Mouse (Mus musculus) CH12.LX (cell line): Measurements from ENCODE around the gene Kifc5b. TPM values are rescaled to one million over a fixed set of nuclear protein-coding genes. Genes with fewer than 3 reads are reported as not detected.

Source experiments
- DNase-seq: peaks from one replicate; pipeline ENCODE4 v3.0.0-alpha.2; 2013; ENCODE audit errors: extremely low read depth
- H3K27ac ChIP-seq: 2 replicates; pipeline ENCODE4 v1.5.1; 2012; ENCODE audit warnings: low read depth, mild to moderate bottlenecking, control low read depth, moderate library complexity; ENCODE audit not compliant: insufficient read depth
- H3K27me3 ChIP-seq: replicated peaks from 2 replicates; pipeline ENCODE3; 2012; ENCODE audit warnings: inconsistent platforms
- H3K36me3 ChIP-seq, 2 experiments: replicated peaks in 1 of 2; 2 replicates each; pipeline versions ENCODE3 to v1.6.1; 2012; ENCODE audit warnings: inconsistent platforms in 1 of 2, low read length in 1 of 2, mild to moderate bottlenecking in 1 of 2, mixed read lengths in 1 of 2, moderate library complexity in 1 of 2; ENCODE audit not compliant: control insufficient read depth in 1 of 2, insufficient read depth in 1 of 2
- H3K4me1 ChIP-seq, 2 experiments: 2 replicates each; pipeline ENCODE4 v1.6.1; 2012; ENCODE audit warnings: inconsistent platforms in 1 of 2, moderate library complexity in 1 of 2; ENCODE audit not compliant: insufficient read depth in 2 of 2, control insufficient read depth in 1 of 2
- H3K4me2 ChIP-seq: 2 replicates; pipeline ENCODE4 v1.6.1; 2012; ENCODE audit warnings: low read depth, mild to moderate bottlenecking, control low read depth; ENCODE audit not compliant: poor library complexity, insufficient read depth, severe bottlenecking
- H3K4me3 ChIP-seq, 3 experiments: fragments of 150-350 bp in 1 of 3; sonication (generic) in 1 of 3; replicated peaks in 1 of 3; 2 replicates each; pipeline versions ENCODE3 to v1.5.1; 2011 to 2012; ENCODE audit warnings: low read depth in 2 of 3, low read length in 2 of 3, mild to moderate bottlenecking in 2 of 3, moderate library complexity in 2 of 3, control low read depth in 1 of 3, improper control_type of control experiment in 1 of 3, inconsistent platforms in 1 of 3, mixed read lengths in 1 of 3; ENCODE audit not compliant: poor library complexity in 1 of 3
- H3K79me2 ChIP-seq: replicated peaks from 2 replicates; pipeline ENCODE4 v1.6.1; 2012; ENCODE audit warnings: mild to moderate bottlenecking, moderate library complexity; ENCODE audit not compliant: control insufficient read depth, poor library complexity, insufficient read depth, severe bottlenecking; ENCODE audit errors: extremely low read depth
- H3K9ac ChIP-seq: 2 replicates; pipeline ENCODE4 v1.6.1; 2012; ENCODE audit warnings: low read depth, mild to moderate bottlenecking, control low read depth, moderate library complexity; ENCODE audit not compliant: insufficient read depth
- H3K9me3 ChIP-seq: replicated peaks from 2 replicates; pipeline ENCODE3; 2012; ENCODE audit warnings: low read length, inconsistent platforms, mixed read lengths
- BHLHE40 ChIP-seq: IDR thresholded peaks from 2 replicates; pipeline ENCODE4 v1.6.1; 2011; ENCODE audit warnings: mild to moderate bottlenecking, low read depth, low read length, improper control_type of control experiment
- CHD1 ChIP-seq: IDR thresholded peaks from 2 replicates; pipeline ENCODE4 v1.6.1; 2012; ENCODE audit warnings: low read depth, low read length, improper control_type of control experiment, inconsistent platforms
- CHD2 ChIP-seq: IDR thresholded peaks from 2 replicates; pipeline ENCODE4 v1.6.1; 2011; ENCODE audit warnings: low read length, improper control_type of control experiment
- CTCF ChIP-seq, 2 experiments: IDR thresholded peaks in 1 of 2; conservative IDR thresholded peaks in 1 of 2; 2 replicates each; pipeline ENCODE4 v1.5.1; 2011 to 2012; ENCODE audit warnings: low read depth in 2 of 2, low read length in 2 of 2, improper control_type of control experiment in 1 of 2, inconsistent platforms in 1 of 2, mild to moderate bottlenecking in 1 of 2, moderate library complexity in 1 of 2
- E2F4 ChIP-seq: IDR thresholded peaks from 2 replicates; pipeline ENCODE4 v1.6.1; 2011; ENCODE audit warnings: low read depth, low read length, improper control_type of control experiment; ENCODE audit not compliant: insufficient replicate concordance
- ELF1 ChIP-seq: IDR thresholded peaks from 2 replicates; pipeline ENCODE4 v1.6.1; 2014; ENCODE audit warnings: low read depth, mild to moderate bottlenecking, inconsistent platforms, low read length, improper control_type of control experiment
- EP300 ChIP-seq: IDR thresholded peaks from 2 replicates; pipeline ENCODE4 v1.6.1; 2011; ENCODE audit warnings: low read length, improper control_type of control experiment
- ETS1 ChIP-seq: conservative IDR thresholded peaks from 2 replicates; pipeline ENCODE4 v1.6.1; 2012; ENCODE audit warnings: low read depth, mild to moderate bottlenecking, inconsistent platforms, low read length, improper control_type of control experiment, moderate library complexity
- GABPA ChIP-seq: IDR thresholded peaks from 2 replicates; pipeline ENCODE4 v1.6.1; 2012; ENCODE audit warnings: low read depth, low read length, improper control_type of control experiment, inconsistent platforms; ENCODE audit not compliant: insufficient replicate concordance
- HCFC1 ChIP-seq: IDR thresholded peaks from 2 replicates; pipeline ENCODE4 v1.6.1; 2012; ENCODE audit warnings: low read depth, mild to moderate bottlenecking, inconsistent platforms, low read length, improper control_type of control experiment
- IRF4 ChIP-seq: IDR thresholded peaks from 2 replicates; pipeline ENCODE4 v1.6.1; 2014; ENCODE audit warnings: low read depth, mild to moderate bottlenecking, inconsistent platforms, low read length, improper control_type of control experiment
- JUN ChIP-seq: IDR thresholded peaks from 2 replicates; pipeline ENCODE4 v1.6.1; 2011; ENCODE audit warnings: low read depth, mild to moderate bottlenecking, low read length, improper control_type of control experiment, moderate library complexity; ENCODE audit not compliant: insufficient read depth
- JUND ChIP-seq: conservative IDR thresholded peaks from 2 replicates; pipeline ENCODE4 v1.6.1; 2011; ENCODE audit warnings: low read depth, low read length, improper control_type of control experiment
- KAT2A ChIP-seq: IDR thresholded peaks from 2 replicates; pipeline ENCODE4 v1.6.1; 2012; ENCODE audit warnings: low read length, improper control_type of control experiment, inconsistent platforms; ENCODE audit not compliant: insufficient replicate concordance
- MAFK ChIP-seq: IDR thresholded peaks from 2 replicates; pipeline ENCODE4 v1.6.1; 2011; ENCODE audit warnings: low read length, improper control_type of control experiment; ENCODE audit not compliant: insufficient replicate concordance
- MAX ChIP-seq: IDR thresholded peaks from 2 replicates; pipeline ENCODE4 v1.6.1; 2011; ENCODE audit warnings: low read length, improper control_type of control experiment
- MAZ ChIP-seq: IDR thresholded peaks from 2 replicates; pipeline ENCODE4 v1.6.1; 2012; ENCODE audit warnings: low read depth, mild to moderate bottlenecking, inconsistent platforms, low read length, improper control_type of control experiment, moderate library complexity
- NELFE ChIP-seq: IDR thresholded peaks from 2 replicates; pipeline ENCODE4 v1.6.1; 2011; ENCODE audit warnings: low read depth, low read length, improper control_type of control experiment
- PAX5 ChIP-seq: IDR thresholded peaks from 2 replicates; pipeline ENCODE4 v1.6.1; 2012; ENCODE audit warnings: low read length, inconsistent platforms, mixed read lengths
- POLR2A ChIP-seq: IDR thresholded peaks from 2 replicates; pipeline ENCODE4 v1.6.1; 2011; ENCODE audit warnings: low read depth, mild to moderate bottlenecking, improper control_type of control experiment, low read length
- POLR2AphosphoS2 ChIP-seq: IDR thresholded peaks from 2 replicates; pipeline ENCODE4 v1.6.1; 2011; ENCODE audit warnings: low read depth, low read length, improper control_type of control experiment
- RAD21 ChIP-seq: IDR thresholded peaks from 2 replicates; pipeline ENCODE4 v1.6.1; 2011; ENCODE audit warnings: low read depth, mild to moderate bottlenecking, low read length, improper control_type of control experiment, moderate library complexity
- RCOR1 ChIP-seq: conservative IDR thresholded peaks from 2 replicates; pipeline ENCODE4 v1.6.1; 2012; ENCODE audit warnings: low read depth, mild to moderate bottlenecking, inconsistent platforms, low read length, improper control_type of control experiment
- SIN3A ChIP-seq: IDR thresholded peaks from 2 replicates; pipeline ENCODE4 v1.6.1; 2012; ENCODE audit warnings: low read length, improper control_type of control experiment, inconsistent platforms
- SMC3 ChIP-seq: IDR thresholded peaks from 2 replicates; pipeline ENCODE4 v1.6.1; 2011; ENCODE audit warnings: low read depth, low read length, improper control_type of control experiment
- TBP ChIP-seq: conservative IDR thresholded peaks from 2 replicates; pipeline ENCODE4 v1.6.1; 2011; ENCODE audit warnings: low read depth, low read length, improper control_type of control experiment
- TCF12 ChIP-seq: IDR thresholded peaks from 2 replicates; pipeline ENCODE4 v1.6.1; 2014; ENCODE audit warnings: low read depth, mild to moderate bottlenecking, inconsistent platforms, low read length, improper control_type of control experiment
- UBTF ChIP-seq: IDR thresholded peaks from 2 replicates; pipeline ENCODE4 v1.6.1; 2012; ENCODE audit warnings: low read depth, mild to moderate bottlenecking, inconsistent platforms, low read length, improper control_type of control experiment, moderate library complexity
- USF1 ChIP-seq: IDR thresholded peaks from 2 replicates; pipeline ENCODE4 v1.6.1; 2014; ENCODE audit warnings: low read depth, mild to moderate bottlenecking, inconsistent platforms, low read length, improper control_type of control experiment
- USF2 ChIP-seq: conservative IDR thresholded peaks from 2 replicates; pipeline ENCODE4 v1.6.1; 2011; ENCODE audit warnings: low read depth, low read length, improper control_type of control experiment
- ZC3H11A ChIP-seq: IDR thresholded peaks from 2 replicates; pipeline ENCODE4 v1.6.1; 2012; ENCODE audit warnings: low read depth, mild to moderate bottlenecking, inconsistent platforms, low read length, improper control_type of control experiment
- ZKSCAN1 ChIP-seq: IDR thresholded peaks from 2 replicates; pipeline ENCODE4 v1.6.1; 2012; ENCODE audit warnings: low read depth, inconsistent platforms, low read length, improper control_type of control experiment, borderline replicate concordance
- ZMIZ1 ChIP-seq: IDR thresholded peaks from 2 replicates; pipeline ENCODE4 v1.6.1; 2012; ENCODE audit warnings: low read depth, mild to moderate bottlenecking, inconsistent platforms, low read length, improper control_type of control experiment
- ZNF384 ChIP-seq: IDR thresholded peaks from 2 replicates; pipeline ENCODE4 v1.6.1; 2012; ENCODE audit warnings: low read depth, low read length, improper control_type of control experiment, inconsistent platforms
- dilution Hi-C: fragments of 300-500 bp; cut with MboI; formaldehyde crosslinking; loops from 2 replicates; pipeline ENCODE4 v1.14.3; 2020; ENCODE audit warnings: low sequenced_read_pairs; ENCODE audit not compliant: extremely low pct_unique_long_range_greater_than_20kb, extremely low pct_ligation_motif_present
- in situ Hi-C: fragments of 300-500 bp; cut with MboI; formaldehyde crosslinking; loops from 3 replicates; pipeline ENCODE4 v1.14.3; 2019; ENCODE audit warnings: low sequenced_read_pairs, low pct_ligation_motif_present, low pct_unique_long_range_greater_than_20kb, mixed read lengths
- polyA plus RNA-seq: library from polyadenylated mRNA; unstranded; fragments of >175 nt; gene quantifications from 2 replicates; pipeline ENCODE4 v1.2.1, GENCODE M21; 2012; ENCODE audit warnings: low read depth; ENCODE audit not compliant: insufficient read length
- total RNA-seq, 2 experiments: library from RNA; depleted of rRNA; stranded (reverse); fragments of 300-350 nt in 1 of 2; fragments of >200 nt in 1 of 2; gene quantifications; 2 replicates each; pipeline ENCODE4 v1.2.3; 2012 to 2014

Kifc5b gene
- total and polyA plus RNA-seq, 3 experiments: 12.1 to 26.9 (median 22.2) TPM

DNA sequence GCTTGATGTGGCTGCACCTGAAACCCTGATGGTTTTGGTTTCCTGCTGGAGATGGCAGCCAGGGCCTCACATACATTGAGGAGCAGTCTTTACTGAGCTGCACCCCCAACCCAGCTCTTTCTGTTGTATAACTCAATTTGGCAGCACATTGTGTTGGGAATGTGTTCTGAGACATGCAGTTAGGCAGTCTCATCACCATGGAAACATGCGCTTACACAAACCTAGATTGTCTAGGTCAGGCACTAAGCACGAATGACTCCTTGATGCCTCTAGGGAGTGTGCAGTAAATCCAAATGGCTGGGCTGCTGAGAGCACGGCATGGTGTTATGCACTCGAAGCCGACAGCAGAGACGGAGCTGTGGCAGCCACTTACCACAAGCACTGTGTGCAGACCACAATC is 22.5 kb upstream of the Kifc5b start:
- Histone ChIP-seq H3K9me3 (peaks cover 10% of the 10 kb centered on the region), H3K27me3 (no peaks in the 10 kb centered on the region), H3K79me2 (no peaks in the 10 kb centered on the region), H3K27ac (no peak overlapping the region), H3K4me3 (no peak overlapping the region), H3K36me3 (no peaks in the 10 kb centered on the region), H3K9ac (no peak overlapping the region), H3K4me1 (peaks cover 2 to 7% of the 10 kb centered on the region in 2 experiments; a peak in 2 of 4 replicates), H3K4me2 (no peak overlapping the region)
- dilution Hi-C loops (no loop called here), in situ Hi-C loops (no loop called here)
- TF ChIP-seq ELF1 (no peak), TBP (no peak), ZMIZ1 (no peak), CHD2 (no peak), JUND (no peak), MAFK (no peak), POLR2AphosphoS2 (no peak), SMC3 (no peak), ZNF384 (no peak)
- DNase-seq: no peak

DNA sequence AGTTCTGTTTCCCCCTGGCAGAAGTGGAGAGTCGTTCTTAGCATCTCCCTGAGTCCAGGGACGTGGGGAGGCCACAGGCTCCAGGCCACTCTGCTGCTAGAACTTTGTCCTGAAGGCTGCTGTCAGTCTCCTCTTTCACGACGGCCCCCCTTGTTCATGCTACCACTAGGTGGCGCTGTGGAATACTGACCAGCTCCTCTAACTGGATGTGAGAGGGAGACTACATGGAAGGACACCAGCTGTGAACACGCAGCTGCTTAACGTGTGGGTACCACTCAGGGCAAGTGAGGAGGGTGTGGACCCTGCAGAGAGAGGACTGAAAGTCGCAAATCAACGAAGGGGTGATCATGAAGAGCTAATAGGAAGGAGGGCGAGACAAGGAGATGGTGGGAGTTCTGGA is 21.3 kb upstream of the Kifc5b start:
- no peak overlapping the region for H3K4me2 ChIP-seq
- peaks cover 2% of the 10 kb centered on the region in 2 experiments; a peak in 1 of 4 replicates for H3K4me1 ChIP-seq
- peaks cover 13% of the 10 kb centered on the region for H3K9me3 ChIP-seq
- in situ Hi-C loops (no loop called here), dilution Hi-C loops (no loop called here)
- no peak overlapping the region for H3K4me3 ChIP-seq
- no peaks in the 10 kb centered on the region for H3K36me3 ChIP-seq
- H3K27ac ChIP-seq: no peak overlapping the region
- DNase-seq: peak; percentile 68
- no peaks in the 10 kb centered on the region for H3K79me2 ChIP-seq
- H3K9ac ChIP-seq: no peak overlapping the region
- no peaks in the 10 kb centered on the region for H3K27me3 ChIP-seq
- TF ChIP-seq SMC3 (peak; percentile 62), PAX5 (no peak), USF1 (no peak), NELFE (no peak), CTCF (conservative IDR thresholded peaks at IDR 0.05 in 1 of 2, IDR thresholded peaks at IDR 0.05 in 1 of 2; ENCODE audit: low read depth in 2 of 2, low read length in 2 of 2) (peak; percentile 54 to 76), KAT2A (no peak), BHLHE40 (no peak), MAFK (no peak), JUN (no peak), ZNF384 (no peak), SIN3A (no peak), IRF4 (no peak), ELF1 (no peak), RAD21 (peak; percentile 47), ZKSCAN1 (no peak), UBTF (no peak), GABPA (no peak), EP300 (no peak), ETS1 (no peak), MAZ (0 out of 2 replicates have a peak, but pooled peaks have one; percentile 43), CHD2 (no peak), USF2 (no peak), ZC3H11A (no peak), E2F4 (no peak), CHD1 (no peak), MAX (no peak), HCFC1 (no peak), POLR2AphosphoS2 (no peak), RCOR1 (no peak), POLR2A (no peak), TCF12 (no peak)
